Mouse (Mus musculus) kidney, adult 2 months (tissue): ENCODE data around the gene Gm28374. TPM values are rescaled to one million over a fixed set of nuclear protein-coding genes. Genes with fewer than 3 reads are reported as not detected.

ENCODE experiments used
- DNase-seq: peaks from one replicate; pipeline ENCODE4 v3.0.0; 2021
- H3K27ac ChIP-seq: fragments of 200-500 bp; 2 replicates; pipeline ENCODE4 v1.5.1; 2012; ENCODE audit warnings: low read depth, low read length, control low read depth, inconsistent platforms; ENCODE audit not compliant: insufficient read depth
- H3K27me3 ChIP-seq: fragments of 200-500 bp; replicated peaks from 2 replicates; pipeline ENCODE4 v1.6.1; 2012; ENCODE audit warnings: mild to moderate bottlenecking, moderate library complexity, low read length, inconsistent platforms; ENCODE audit not compliant: control insufficient read depth, insufficient read depth
- H3K36me3 ChIP-seq: fragments of 200-500 bp; 2 replicates; pipeline ENCODE4 v1.6.1; 2012; ENCODE audit warnings: mild to moderate bottlenecking, moderate library complexity, low read length, inconsistent platforms; ENCODE audit not compliant: control insufficient read depth, insufficient read depth
- H3K4me1 ChIP-seq: fragments of 200-500 bp; 2 replicates; pipeline ENCODE4 v1.6.1; 2011; ENCODE audit warnings: low read length; ENCODE audit not compliant: control insufficient read depth, insufficient read depth
- H3K4me3 ChIP-seq: fragments of 200-500 bp; 2 replicates; pipeline ENCODE4 v1.5.1; 2011; ENCODE audit warnings: mild to moderate bottlenecking, low read depth, low read length, control low read depth; ENCODE audit not compliant: insufficient read depth
- CTCF ChIP-seq: fragments of 200-500 bp; conservative IDR thresholded peaks from 2 replicates; pipeline ENCODE4 v1.5.1; 2011; ENCODE audit warnings: low read depth, mild to moderate bottlenecking, control low read depth, low read length, moderate library complexity, mixed read lengths; ENCODE audit not compliant: insufficient read depth, insufficient read length
- POLR2A ChIP-seq: fragments of 200-500 bp; IDR thresholded peaks from one replicate; pipeline ENCODE4 v1.6.1; 2011; ENCODE audit warnings: low read depth, low read length, control low read depth
- WGBS: fragments of 180-500 bp; shearing (Covaris S2); methylation state at CpG from one replicate; pipeline ENCODE4 v1.1.7; 2018; 5-methylcytosine and 5-hydroxymethylcytosine counted together
- polyA plus RNA-seq: library from polyadenylated mRNA; depleted of rRNA; stranded (reverse); fragments of >200 nt; gene quantifications from 2 replicates; pipeline ENCODE4 v1.2.3, GENCODE M21; 2012

Gene Gm28374
- polyA plus RNA-seq, 1 experiment, result not detected

DNA sequence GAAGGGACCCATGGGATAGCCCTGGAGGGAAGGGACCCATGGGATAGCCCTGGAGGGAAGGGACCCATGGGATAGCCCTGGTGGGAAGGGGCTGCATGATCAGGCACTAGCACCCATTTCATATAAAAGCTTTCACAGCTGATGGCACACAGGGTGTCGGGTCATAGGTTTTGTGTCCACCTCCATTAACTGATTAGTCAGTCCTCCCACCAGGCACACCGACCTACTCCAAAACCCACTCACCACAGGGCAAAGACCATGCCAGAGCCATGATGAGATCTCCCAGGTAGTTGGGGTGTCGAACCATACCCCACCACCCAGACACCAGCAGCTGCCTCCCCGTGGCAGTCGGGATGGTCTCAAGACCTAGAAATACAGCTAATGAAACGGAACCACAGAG lies 19.0 kb downstream of the Gm28374 start:
- TF ChIP-seq POLR2A (no peak), CTCF (no peak)
- no peaks in the 10 kb centered on the region for H3K36me3 ChIP-seq
- H3K4me3 ChIP-seq, result no peak overlapping the region
- 85% methylated on average over 6 of the region's 6 CpGs for WGBS
- no peaks in the 10 kb centered on the region for H3K27me3 ChIP-seq
- no peak for DNase-seq
- H3K4me1 ChIP-seq, result peaks cover 22% of the 10 kb centered on the region
- no peak overlapping the region for H3K27ac ChIP-seq

DNA sequence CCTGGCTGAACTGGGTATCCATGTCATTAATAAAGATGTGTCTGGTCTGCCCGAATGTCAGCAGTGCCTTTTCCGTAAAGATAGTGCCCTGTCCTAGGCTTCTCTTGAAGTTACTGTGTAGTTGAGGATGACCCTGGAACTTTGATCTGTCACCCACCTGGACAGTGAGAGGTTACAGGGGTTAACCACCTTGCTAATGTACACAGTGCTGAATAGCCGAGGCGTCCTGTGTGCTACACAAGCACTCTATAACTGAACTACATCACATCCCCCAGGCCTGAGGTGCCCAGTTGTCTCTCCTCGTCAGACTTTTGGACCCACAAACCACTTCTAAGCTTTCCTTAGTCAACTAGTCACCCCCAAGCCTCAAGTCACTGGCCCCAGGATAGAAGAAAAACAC lies 19.6 kb downstream of the Gm28374 start:
- H3K4me1 ChIP-seq, result peaks cover 22% of the 10 kb centered on the region
- H3K36me3 ChIP-seq, result no peaks in the 10 kb centered on the region
- H3K27ac ChIP-seq, result no peak overlapping the region
- no peak for DNase-seq
- no peak for TF ChIP-seq POLR2A
- TF ChIP-seq CTCF, result no peak
- H3K27me3 ChIP-seq, result no peaks in the 10 kb centered on the region
- H3K4me3 ChIP-seq, result peak overlapping the region; percentile 92
- 34% methylated on average over 5 of the region's 5 CpGs for WGBS

DNA sequence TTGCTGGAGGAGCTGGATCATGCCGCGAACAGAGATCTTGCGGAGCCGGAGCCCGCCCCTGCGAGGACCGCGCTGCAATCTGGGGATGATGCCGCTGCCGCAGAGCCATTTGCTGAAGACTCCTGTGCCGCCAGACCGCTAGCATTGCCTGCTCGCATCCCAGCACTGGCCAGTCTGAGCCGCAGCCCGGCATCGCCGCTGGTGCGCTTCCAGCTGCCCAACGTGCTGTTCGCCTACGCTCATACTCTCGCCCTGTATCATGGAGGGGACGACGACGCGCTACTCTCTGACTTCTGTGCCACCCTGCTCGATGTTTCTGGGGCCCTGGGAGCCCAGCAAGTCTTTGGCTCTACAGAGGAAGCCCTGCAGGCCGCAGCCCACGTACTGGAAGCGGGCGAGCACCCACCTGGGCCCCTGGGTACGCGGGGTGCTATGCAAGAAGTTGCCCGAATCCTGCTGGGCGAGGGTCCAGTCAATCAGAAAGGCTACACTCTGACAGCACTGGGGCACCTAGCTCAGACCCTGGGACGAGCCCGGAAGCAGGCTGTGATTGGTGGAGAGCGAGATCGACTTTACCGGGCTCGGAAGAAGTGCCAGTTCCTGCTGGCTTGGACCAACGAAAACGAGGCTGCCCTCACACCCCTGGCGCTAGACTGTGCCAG lies 20.3 kb downstream of the Gm28374 start:
- Histone ChIP-seq H3K4me3 (peak overlapping the region; percentile 92), H3K36me3 (no peaks in the 10 kb centered on the region), H3K27me3 (no peaks in the 10 kb centered on the region), H3K4me1 (peaks cover 16% of the 10 kb centered on the region), H3K27ac (peak overlapping the region; percentile 67)
- DNase-seq, result peak; percentile 57
- under 1% methylated on average over 44 of the region's 44 CpGs for WGBS
- TF ChIP-seq CTCF (no peak), POLR2A (no peak)

DNA sequence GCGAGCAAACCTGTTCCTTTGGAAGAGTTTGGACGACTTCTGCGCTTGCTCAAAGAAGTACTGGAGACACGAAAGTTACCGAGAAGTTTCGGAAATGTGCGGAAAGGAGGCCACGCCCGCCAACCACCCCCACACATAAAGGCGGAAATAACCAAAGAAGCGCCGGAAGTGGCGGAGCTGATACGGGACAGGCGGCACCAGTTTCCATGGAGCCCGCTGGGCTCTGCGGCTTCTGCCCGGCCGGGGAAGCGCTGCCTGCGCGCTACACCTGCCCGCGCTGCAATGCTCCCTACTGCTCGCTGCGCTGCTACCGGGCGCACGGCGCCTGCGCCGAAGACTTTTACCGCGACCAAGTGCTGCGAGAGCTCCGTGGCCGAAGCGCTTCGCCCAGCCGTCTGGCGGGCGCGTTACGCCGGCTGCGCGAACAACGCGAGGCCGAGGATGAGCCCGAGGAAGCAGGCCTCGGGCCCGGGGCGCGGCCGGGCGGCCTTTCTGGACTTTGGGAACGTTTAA lies 21.0 kb downstream of the Gm28374 start, which contains the start of gene Znhit2:
TSS of gene Znhit2 (plus strand) at position 172 of the 513 bp plus-strand sequence.
- under 1% methylated on average over 58 of the region's 58 CpGs for WGBS
- Histone ChIP-seq H3K27me3 (no peaks in the 10 kb centered on the region), H3K4me1 (peaks cover 14% of the 10 kb centered on the region), H3K4me3 (peak within 1 kb of the TSS; percentile 92), H3K27ac (peak within 1 kb of the TSS; percentile 67), H3K36me3 (no peaks in the 10 kb centered on the region)
- TF ChIP-seq CTCF (no peak), POLR2A (peak; percentile 44)
- DNase-seq, result peak; percentile 98

DNA sequence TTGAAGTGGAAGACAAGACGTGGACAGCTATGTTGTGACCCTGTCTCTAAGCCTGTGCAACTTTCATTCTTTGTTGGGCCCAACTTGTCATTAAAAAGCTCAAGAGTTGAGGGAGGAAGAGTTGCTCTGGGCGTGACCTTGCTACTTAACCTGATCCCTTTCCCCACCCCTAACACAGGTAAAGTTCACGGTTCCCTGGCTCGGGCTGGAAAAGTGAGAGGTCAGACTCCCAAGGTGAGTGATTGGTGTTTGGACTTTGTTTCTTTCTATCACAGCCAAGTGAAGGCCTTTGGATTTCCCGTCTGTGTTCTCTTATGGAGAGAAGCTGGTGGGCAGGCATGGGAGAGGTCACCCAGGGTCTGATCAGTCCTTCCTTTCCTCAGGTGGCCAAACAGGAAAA lies 23.1 kb downstream of the Gm28374 start:
- DNase-seq, result peak; percentile 60
- peaks cover 14% of the 10 kb centered on the region for H3K4me1 ChIP-seq
- 43% methylated on average over 5 of the region's 5 CpGs for WGBS
- TF ChIP-seq POLR2A, result no peak
- TF ChIP-seq CTCF, result no peak
- peak overlapping the region; percentile 83 for H3K4me3 ChIP-seq
- no peaks in the 10 kb centered on the region for H3K36me3 ChIP-seq
- H3K27ac ChIP-seq, result peak overlapping the region; percentile 13; the same call in 1 of the 2 replicates
- no peaks in the 10 kb centered on the region for H3K27me3 ChIP-seq

DNA sequence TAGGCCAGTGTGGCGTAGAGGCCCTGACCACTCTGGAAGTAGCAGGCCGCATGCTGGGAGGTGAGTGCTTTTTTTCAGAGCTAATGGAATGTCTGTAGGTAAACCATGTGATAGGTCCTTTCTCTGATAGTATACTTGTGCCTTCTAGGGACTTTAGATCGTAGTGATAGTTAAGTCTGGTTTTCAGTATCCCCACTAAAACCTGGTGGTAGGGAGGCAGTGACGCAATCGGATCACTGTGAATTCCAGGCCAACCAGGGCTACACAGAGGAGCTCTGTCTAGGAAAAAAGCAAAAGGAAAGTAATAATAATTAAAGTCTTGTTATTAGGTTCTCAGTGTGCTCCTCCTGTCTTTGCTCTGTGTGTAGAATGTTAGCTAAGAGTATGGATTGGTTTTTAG lies 23.5 kb downstream of the Gm28374 start:
- TF ChIP-seq CTCF (no peak), POLR2A (no peak)
- Histone ChIP-seq H3K4me1 (peaks cover 14% of the 10 kb centered on the region), H3K36me3 (no peaks in the 10 kb centered on the region; the same call in 1 of the 2 replicates), H3K27ac (peak overlapping the region; percentile 76), H3K27me3 (no peaks in the 10 kb centered on the region), H3K4me3 (peak overlapping the region; percentile 83)
- 20% methylated on average over 5 of the region's 5 CpGs for WGBS
- DNase-seq, result no peak

DNA sequence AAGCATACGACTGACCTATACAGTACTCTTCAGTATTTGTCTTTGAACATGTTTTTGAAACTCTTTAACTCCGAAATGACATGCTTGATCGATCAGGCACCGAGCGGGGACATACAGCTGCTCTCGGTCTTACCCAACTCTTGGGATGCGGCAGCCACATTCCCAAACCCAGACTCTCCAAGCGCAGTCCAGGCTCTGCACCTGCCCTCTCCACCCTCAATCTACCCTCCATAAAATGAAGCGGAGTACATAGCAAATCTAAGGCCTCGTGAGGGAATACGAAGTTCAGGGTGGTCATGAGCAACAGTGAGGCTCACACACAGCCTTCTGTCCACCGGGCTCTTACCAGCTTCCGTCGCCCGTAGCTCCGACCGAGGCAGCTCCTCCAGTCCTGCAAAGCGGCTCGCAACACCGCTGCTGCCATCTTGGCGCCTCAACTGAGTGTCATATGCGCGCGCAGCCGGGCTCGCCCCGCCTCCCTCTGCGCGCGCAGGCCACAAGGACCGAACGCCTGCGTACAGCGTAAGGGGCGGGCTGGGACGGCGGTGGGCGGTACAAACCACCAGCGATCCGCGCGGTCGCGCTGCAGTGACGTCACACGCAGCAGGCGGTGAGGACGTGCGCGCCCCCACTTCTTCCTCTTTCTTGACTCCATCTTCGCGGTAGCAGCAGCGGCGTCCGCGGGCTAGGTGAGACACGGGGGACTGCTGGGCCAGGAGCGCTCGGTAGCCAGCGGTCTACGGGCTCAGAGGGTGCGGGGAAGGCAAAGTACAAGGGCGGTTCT lies 24.6 kb downstream of the Gm28374 start, which contains the start of the genes Mrpl49 and Fau:
TSS of gene Mrpl49 (minus strand) at position 473 of the 784 bp plus-strand sequence.
TSS of gene Fau (plus strand) at position 532 of the 784 bp plus-strand sequence.
- peaks cover 9% of the 10 kb centered on the region for H3K4me1 ChIP-seq
- under 1% methylated on average over 63 of the region's 63 CpGs for WGBS
- peaks cover 3% of the 10 kb centered on the region; the same call in 1 of the 2 replicates for H3K36me3 ChIP-seq
- H3K27me3 ChIP-seq, result no peaks in the 10 kb centered on the region
- peak within 1 kb of the TSS; percentile 89 for H3K4me3 ChIP-seq
- DNase-seq, result peak; percentile 99
- H3K27ac ChIP-seq, result peak within 1 kb of the TSS; percentile 76
- TF ChIP-seq CTCF (no peak), POLR2A (peak; percentile 72)
